Mouse (Mus musculus): ENCODE measurements at regions not wholly inside any gene's neighbourhood (a gene's known extent, or its start where the extent isn't known, plus 50 kb on each side); places are given as distances from the start of the nearest gene placed in this dataset.
A peak's percentile ranks its signal among the peaks of the same experiment; 100 is the strongest.
"Not testable (repeated sequence)": the region's sequence is repeated elsewhere in the genome, so short reads cannot be mapped to it uniquely, and the experiment has no call there.

DNA sequence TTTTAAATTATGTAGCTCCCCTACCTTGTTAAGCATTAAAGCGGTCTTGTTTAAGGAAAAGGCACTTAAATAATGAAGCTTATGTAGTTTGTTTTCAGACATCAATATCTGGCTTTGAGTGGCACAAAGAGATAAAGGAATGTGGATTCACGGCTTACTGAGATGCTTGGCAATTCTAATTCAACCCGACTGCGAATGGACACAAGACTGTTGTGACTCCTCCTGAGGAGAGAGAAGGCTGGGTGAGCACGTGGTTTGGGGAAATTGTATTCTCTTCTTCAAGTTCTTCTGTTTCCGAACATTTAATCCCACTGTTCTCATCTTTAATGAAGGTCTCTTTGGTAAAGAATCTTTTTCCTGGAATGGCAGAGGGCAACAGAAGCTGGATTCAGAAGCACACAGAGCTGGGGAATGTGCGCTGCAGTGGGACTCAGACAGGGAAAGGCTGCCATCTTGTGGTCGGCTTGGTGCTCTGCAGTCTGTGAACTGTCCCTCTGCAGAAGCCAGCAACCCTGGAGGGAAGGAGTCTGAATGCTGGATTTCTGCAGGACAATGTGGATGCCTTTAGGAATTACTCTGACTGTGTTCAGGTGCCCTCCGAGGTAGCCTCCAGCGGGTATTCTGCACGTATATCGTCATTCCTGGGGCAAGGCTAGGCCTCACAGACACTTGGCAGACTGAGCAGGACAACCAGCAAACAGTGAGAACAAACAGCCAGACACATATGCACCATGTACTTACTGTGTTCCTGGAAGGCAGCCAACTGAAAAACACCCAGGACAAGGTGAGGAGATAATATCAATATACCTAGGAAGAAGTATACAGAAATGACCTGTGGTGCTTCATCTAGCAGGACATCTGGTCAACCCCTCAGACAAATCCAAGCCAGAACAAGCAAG, 54.0 kb upstream of the Pax1 start:
- peak; percentile 97 for ATAC-seq (ENCODE audit: low TSS enrichment)

- no peak for ATAC-seq (ENCODE audit: low TSS enrichment)
Observed at GRCm38 (mm10) chr2:147306728-147307127, 55.0 kb upstream of the Pax1 start.

DNA sequence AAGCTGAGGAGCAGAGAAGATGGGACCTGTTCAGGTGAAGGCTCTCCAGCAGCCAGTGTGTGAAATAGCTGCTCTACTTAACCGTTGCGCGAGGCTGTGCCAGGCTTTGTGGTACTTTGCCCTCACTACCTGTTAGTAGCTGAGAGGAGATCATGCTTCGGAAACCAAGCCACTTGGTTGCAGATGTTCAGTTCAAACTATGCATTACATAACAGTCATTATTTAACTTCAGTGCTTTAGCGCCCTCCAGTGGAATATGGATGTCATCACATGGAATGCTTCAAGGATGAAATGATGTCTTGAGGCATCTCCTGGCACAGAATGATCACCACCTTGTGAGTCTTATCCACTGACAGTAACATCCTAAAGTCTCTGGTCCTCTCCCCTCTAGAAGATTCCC, 56.5 kb upstream of the Pax1 start:
- ATAC-seq (ENCODE audit: low TSS enrichment), result peak; percentile 62

DNA sequence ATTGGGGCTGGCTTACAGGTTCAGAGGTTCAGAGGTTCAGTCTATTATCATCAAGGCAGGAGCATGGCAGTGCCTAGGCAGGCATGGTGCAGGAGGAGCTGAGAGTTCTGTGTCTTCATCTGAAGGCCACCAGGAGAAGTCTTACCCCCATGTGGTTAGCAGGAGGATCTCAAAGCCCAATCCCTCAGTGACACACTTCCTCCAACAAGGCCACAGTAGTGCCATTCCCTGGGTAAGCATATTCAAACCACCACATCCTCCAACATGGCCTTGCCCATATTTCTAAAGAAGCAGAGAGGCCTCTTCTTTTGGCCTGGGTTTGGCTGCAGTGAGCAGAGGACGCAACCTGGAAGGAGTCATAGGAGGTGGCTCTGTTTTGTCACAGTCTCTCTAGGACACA, 61.2 kb upstream of the Pax1 start:
- ATAC-seq (ENCODE audit: low TSS enrichment), result no peak

GRCm38 (mm10) chr2:147299359-147299758, 62.4 kb upstream of the Pax1 start:
- ATAC-seq (ENCODE audit: low TSS enrichment), result no peak

DNA sequence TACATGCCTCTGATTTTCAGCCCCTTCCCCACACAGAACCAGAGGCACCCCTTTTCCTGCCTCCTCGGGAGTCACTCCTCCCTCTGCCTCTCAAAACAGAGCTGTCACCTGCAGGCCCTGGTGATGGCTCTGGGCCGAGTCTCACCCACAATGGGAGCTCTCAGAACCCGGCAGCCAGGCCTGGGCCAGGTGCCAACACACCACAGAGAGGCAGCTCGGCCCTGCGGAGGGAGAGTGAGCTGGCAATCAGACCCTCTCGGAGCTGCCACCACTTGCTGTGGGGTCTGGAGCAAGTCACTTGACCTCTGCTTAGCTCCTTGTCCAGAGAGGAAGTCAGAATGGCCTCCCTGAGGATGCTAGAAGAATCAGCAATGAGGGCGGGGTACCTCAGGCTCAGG, 63.2 kb upstream of the Pax1 start:
- peak; percentile 95 for ATAC-seq (ENCODE audit: low TSS enrichment)

GRCm38 (mm10) chr2:147297876-147298498, 63.7 kb upstream of the Pax1 start:
- ATAC-seq (ENCODE audit: low TSS enrichment), result 0 out of 2 replicates have a peak, but pooled peaks have one; percentile 47

GRCm38 (mm10) chr2:147294926-147295325, 66.8 kb upstream of the Pax1 start:
- ATAC-seq (ENCODE audit: low TSS enrichment), result not testable (repeated sequence)

DNA sequence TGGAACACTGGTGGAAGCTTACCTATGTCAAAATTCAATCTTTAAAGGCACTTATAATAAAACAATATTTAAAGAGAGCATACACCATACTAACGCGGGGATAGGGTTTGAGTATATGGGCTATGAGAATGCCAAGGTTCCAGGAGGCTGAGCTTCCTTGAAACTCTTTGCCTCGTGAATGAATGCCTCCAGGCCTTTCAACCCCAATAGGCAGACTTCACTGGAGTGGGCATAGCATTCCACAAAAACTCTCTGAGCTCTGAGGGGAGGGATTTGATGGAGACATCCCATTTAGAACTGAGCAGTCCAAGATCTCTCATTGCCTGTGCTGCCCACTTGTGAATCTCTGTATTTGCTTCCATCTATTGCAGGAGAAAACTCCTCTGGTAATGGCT, 68.4 kb upstream of the Pax1 start:
- ATAC-seq (ENCODE audit: low TSS enrichment), result no peak

DNA sequence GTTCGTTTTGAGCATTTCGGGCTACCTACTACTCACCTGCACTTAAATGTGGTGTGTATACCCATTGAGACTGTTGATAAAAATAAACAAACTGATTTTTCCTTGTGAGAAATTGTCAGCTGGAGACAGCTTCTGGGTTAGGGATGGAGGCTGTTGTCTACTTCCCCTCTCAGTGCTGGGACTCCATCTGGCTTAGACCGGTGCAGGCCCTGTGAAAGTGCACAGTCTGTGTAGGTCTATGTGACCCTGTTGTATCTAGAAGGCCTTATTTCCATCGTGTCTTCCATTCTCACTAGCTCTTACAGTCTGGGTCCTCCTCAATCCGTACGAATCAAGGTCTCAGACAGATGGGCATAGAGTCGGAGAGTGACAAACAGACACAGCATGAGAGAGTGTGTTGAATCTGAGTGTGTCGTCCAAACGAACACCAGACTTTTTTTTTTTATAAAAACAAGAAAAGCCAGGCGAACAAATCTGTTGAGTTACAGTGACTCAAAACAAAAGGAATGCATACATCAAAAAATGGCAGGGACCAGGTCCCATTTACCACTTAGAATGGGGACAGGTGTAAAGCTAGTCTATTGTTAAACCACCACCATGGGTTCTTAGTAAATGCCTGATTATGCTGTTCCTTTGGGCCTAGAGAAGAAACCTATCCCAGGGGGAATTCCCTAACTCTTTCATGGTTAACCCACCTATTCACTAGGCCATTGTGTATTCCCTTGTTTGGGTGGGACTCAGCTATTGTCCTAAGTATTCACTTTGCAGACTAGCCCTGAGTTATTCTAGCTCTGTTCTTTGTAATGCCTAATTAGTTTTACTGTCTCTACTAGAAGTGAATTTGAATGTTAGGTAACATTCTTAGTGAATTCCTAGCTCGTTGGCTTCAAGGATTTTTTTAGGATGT, 69.1 kb upstream of the Pax1 start:
- ATAC-seq (ENCODE audit: low TSS enrichment), result no peak

GRCm38 (mm10) chr2:147283390-147283789, 78.3 kb upstream of the Pax1 start:
- ATAC-seq (ENCODE audit: low TSS enrichment), result no peak

GRCm38 (mm10) chr2:147277636-147278035, 83.6 kb upstream of the Nkx2-2 start:
- ATAC-seq (ENCODE audit: low TSS enrichment), result no peak

GRCm38 (mm10) chr2:147269171-147269570, 75.1 kb upstream of the Nkx2-2 start:
- ATAC-seq (ENCODE audit: low TSS enrichment), result no peak

- ATAC-seq (ENCODE audit: low TSS enrichment), result no peak
Observed at GRCm38 (mm10) chr2:147267901-147268300, 73.9 kb upstream of the Nkx2-2 start.

DNA sequence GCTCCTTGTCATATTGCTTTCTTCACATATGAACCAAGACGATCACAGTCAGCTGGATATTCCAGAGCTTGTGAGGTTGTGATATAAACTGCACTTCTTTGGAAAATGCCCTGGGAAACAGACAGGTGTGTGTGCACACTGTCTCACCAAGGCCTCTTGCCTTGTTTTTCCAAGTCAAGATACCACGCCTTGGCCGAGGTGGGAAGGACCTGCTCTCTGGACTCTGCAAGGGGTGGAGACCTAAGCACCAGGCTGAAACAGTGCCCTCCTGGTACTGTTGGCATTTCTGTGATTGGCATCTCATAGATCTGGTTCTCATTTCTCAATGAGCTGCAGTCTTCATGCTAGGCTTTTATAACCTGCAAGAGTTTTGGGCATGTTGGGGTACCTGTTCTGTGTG, 73.2 kb upstream of the Nkx2-2 start:
- no peak for ATAC-seq (ENCODE audit: low TSS enrichment)

DNA sequence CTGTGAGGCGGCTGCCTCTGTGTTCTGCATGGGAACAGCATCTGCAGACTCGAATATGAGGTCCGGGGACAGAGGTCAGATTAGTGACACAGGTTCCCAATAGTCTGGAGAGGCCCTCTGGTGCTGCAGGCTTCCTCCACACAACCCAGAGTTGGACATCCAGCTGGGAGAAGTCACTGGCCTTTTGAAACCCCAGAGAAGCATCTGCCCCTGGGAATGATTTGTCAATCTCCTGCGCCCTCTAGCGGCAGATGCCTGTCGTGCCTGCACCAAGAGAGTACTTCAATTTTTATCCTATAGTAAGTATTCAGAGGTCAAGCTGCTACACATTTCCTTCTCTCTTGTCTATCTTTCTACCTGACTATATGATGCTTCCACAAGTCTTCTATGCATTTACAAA, 62.7 kb upstream of the Nkx2-2 start:
- ATAC-seq (ENCODE audit: low TSS enrichment), result peak; percentile 62

DNA sequence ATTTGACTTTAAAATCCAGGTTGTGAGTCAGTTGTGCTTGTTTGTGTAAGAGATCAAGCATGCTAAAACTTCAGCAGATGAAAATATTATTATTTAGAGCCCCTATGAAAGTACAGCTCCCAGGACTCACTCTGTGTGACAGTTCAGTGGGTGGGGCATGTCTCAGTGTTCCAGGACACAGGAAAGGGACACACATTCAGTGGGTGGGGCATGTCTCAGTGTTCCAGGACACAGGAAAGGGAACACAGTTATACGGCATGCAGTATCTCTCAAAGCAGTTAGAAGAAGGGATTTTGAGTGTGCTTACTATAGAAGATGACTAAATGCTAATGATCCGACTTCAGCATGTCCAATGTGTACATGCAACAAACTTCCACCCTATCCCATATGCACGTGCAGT, 60.9 kb upstream of the Nkx2-2 start:
- ATAC-seq (ENCODE audit: low TSS enrichment), result no peak

DNA sequence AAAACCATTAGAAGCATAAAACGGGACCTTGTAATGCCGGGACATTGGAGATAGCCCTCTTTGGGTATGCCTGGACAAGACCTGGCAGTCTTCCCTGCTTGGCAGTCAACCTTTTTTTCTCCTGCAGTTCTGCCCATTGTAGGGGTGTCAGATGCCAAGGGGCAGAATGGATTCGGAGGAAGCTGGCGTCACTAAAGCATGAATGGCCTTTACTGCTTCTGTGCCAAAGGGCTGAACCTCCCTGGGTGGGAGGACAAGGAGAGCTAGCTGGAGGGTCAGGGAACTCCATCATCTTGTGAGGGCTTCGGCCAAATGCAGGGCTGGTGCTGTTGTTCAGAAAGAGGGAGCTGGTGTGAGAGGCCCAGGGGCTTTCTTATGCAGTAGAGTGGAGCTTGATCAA, 60.1 kb upstream of the Nkx2-2 start:
- no peak for ATAC-seq (ENCODE audit: low TSS enrichment)

DNA sequence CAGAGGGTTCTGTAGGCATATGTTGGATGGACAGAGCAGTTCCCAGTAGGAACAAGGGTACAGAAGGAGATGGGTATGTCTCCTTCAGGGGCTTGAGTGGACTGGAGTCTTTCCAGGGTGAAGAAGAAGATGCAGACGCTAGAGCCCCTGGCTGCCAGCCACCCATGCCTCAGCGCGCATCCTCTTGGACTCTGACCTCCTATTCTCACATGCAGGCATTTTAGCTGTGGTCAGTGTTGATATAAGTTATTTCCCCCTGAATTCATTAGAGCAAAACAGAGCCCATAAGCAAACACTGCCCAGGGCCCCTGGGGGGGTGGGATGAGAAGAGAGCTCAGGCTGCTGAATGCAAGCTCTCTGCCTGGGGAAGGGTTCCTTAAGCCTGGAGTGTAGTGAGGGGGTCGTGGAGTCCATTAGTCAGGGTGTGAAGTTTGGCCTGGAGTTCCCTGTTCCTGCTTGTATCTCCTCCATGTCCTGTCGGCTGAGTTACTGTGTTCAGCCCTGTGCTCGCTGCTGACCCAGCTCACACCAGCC, 54.0 kb upstream of the Nkx2-2 start:
- ATAC-seq (ENCODE audit: low TSS enrichment), result no peak

- ATAC-seq (ENCODE audit: low TSS enrichment), result no peak
Observed at GRCm38 (mm10) chr2:147247238-147247637, 53.2 kb upstream of the Nkx2-2 start.

DNA sequence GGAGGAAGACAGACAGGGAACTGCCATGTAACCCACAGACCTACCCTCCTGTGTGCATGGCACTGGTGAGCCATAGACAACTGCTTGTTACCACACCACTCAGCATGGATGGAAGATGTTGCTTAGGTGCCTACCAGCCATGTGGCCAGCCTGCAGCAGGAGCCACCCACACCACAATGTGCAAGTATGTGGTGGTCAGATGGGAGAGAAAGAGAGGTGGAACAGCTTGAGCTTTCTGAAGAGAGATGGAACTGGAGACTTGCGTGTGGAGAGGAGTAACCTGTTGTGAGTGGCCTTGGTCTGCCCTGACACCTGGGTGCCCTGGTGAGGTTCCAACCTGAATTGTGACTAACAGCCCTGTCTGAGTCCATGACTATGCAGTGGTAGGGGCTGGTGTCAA, 50.4 kb upstream of the Nkx2-2 start:
- no peak for ATAC-seq (ENCODE audit: low TSS enrichment)

All from frontal cortex, adult (tissue).